Mouse (Mus musculus) intestine, embryonic 14.5 days (tissue): Measurements from ENCODE around the gene Map7d1. TPM values are rescaled to one million over a fixed set of nuclear protein-coding genes. Genes with fewer than 3 reads are reported as not detected.

ENCODE experiments used
- ATAC-seq: fragments of 200-750 bp; cut with Nextera tagmentation; replicated peaks from 2 replicates; pipeline ENCODE4 v1.8.0; 2017; ENCODE audit warnings: low read depth, moderate number of reproducible peaks, moderate TSS enrichment, moderate library complexity; ENCODE audit not compliant: low FRiP score, low TSS enrichment
- DNase-seq: peaks from one replicate; pipeline ENCODE4 v3.0.0-alpha.2; 2018; ENCODE audit warnings: low spot score
- H3K27ac ChIP-seq: fragments of 300-500 bp; sonication (generic); 2 replicates; pipeline ENCODE4 v1.5.1; 2014; ENCODE audit warnings: low read depth, mild to moderate bottlenecking, control low read depth
- H3K27me3 ChIP-seq: fragments of 300-500 bp; sonication (generic); replicated peaks from 2 replicates; pipeline ENCODE4 v1.6.1; 2014; ENCODE audit warnings: low read length, control low read depth; ENCODE audit not compliant: control insufficient read depth, insufficient read depth
- H3K36me3 ChIP-seq: fragments of 300-500 bp; sonication (generic); 2 replicates; pipeline ENCODE4 v1.6.1; 2014; ENCODE audit warnings: low read length, control low read depth; ENCODE audit not compliant: control insufficient read depth, insufficient read depth
- H3K4me1 ChIP-seq: fragments of 300-500 bp; sonication (generic); replicated peaks from 2 replicates; pipeline ENCODE4 v1.6.1; 2014; ENCODE audit warnings: low read length, control low read depth, mixed read lengths; ENCODE audit not compliant: control insufficient read depth, insufficient read depth
- H3K4me2 ChIP-seq: fragments of 300-500 bp; sonication (generic); 2 replicates; pipeline ENCODE4 v1.6.1; 2014; ENCODE audit warnings: low read length
- H3K4me3 ChIP-seq: fragments of 300-500 bp; sonication (generic); 2 replicates; pipeline ENCODE4 v1.5.1; 2014; ENCODE audit warnings: low read depth, low read length, control low read depth, mixed read lengths
- H3K9ac ChIP-seq: fragments of 300-500 bp; sonication (generic); 2 replicates; pipeline ENCODE4 v1.6.1; 2014; ENCODE audit warnings: mild to moderate bottlenecking, low read length
- H3K9me3 ChIP-seq: fragments of 300-500 bp; sonication (generic); 2 replicates; pipeline ENCODE4 v1.6.1; 2016; ENCODE audit warnings: low read length, control low read depth; ENCODE audit not compliant: control insufficient read depth
- WGBS: fragments of 180-500 bp; shearing (Covaris S2); extraction: QIAGEN DNeasy Blood & Tissue Kit; methylation state at CpG from one replicate; pipeline ENCODE4 v1.1.7; 2014; 5-methylcytosine and 5-hydroxymethylcytosine counted together
- polyA plus RNA-seq: library from polyadenylated mRNA; unstranded; fragments of >200 nt; fragmentation: Nextera tagmentation; extraction: Ambion mirVana; gene quantifications from 2 replicates; pipeline ENCODE4 v1.2.1, GENCODE M21; 2014

Gene Map7d1
- polyA plus RNA-seq, 1 experiment from 2014 or later = 38.0 TPM

- DNase-seq = no peak
- Histone ChIP-seq H3K9me3 (no peaks in the 10 kb centered on the region), H3K4me3 (no peak overlapping the region), H3K27me3 (no peaks in the 10 kb centered on the region), H3K36me3 (0 out of 2 replicates have a peak, but pooled peaks cover 5% of the 10 kb centered on the region), H3K4me1 (peaks cover 51% of the 10 kb centered on the region), H3K27ac (peak overlapping the region; percentile 96), H3K4me2 (no peak overlapping the region), H3K9ac (no peak overlapping the region)
- WGBS = 67% methylated on average over 6 of the region's 6 CpGs
- no peak for ATAC-seq
Observed at GRCm38 (mm10) chr4:126261266-126261665, 5.1 kb upstream of the Map7d1 start.

- Histone ChIP-seq H3K4me3 (peak overlapping the region; percentile 8; the same call in 1 of the 2 replicates), H3K4me1 (peaks cover 51% of the 10 kb centered on the region), H3K27ac (peak overlapping the region; percentile 96), H3K27me3 (no peaks in the 10 kb centered on the region), H3K9me3 (no peaks in the 10 kb centered on the region), H3K9ac (0 out of 2 replicates have a peak overlapping the region, but pooled peaks have one; percentile 16), H3K4me2 (peak overlapping the region; percentile 49), H3K36me3 (0 out of 2 replicates have a peak, but pooled peaks cover 5% of the 10 kb centered on the region)
- ATAC-seq = no peak
- DNase-seq = no peak
- 8% methylated on average over 10 of the region's 10 CpGs for WGBS
Observed at GRCm38 (mm10) chr4:126260520-126261201, 4.5 kb upstream of the Map7d1 start.

GRCm38 (mm10) chr4:126259523-126260160, 3.5 kb upstream of the Map7d1 start:
- no peak for ATAC-seq
- H3K4me1 ChIP-seq = peaks cover 52% of the 10 kb centered on the region
- DNase-seq = peak; percentile 81
- WGBS = 3% methylated on average over 15 of the region's 15 CpGs
- peak overlapping the region; percentile 8; the same call in 1 of the 2 replicates for H3K4me3 ChIP-seq
- H3K4me2 ChIP-seq = peak overlapping the region; percentile 49
- peak overlapping the region; percentile 25; the same call in 1 of the 2 replicates for H3K9ac ChIP-seq
- H3K36me3 ChIP-seq = 0 out of 2 replicates have a peak, but pooled peaks cover 5% of the 10 kb centered on the region
- H3K27me3 ChIP-seq = no peaks in the 10 kb centered on the region
- H3K27ac ChIP-seq = peak overlapping the region; percentile 96
- no peaks in the 10 kb centered on the region for H3K9me3 ChIP-seq

- H3K4me2 ChIP-seq = peak overlapping the region; percentile 49
- H3K27ac ChIP-seq = peak overlapping the region; percentile 96
- ATAC-seq (no peak), DNase-seq (no peak)
- H3K4me3 ChIP-seq = 0 out of 2 replicates have a peak overlapping the region, but pooled peaks have one; percentile 8
- no peaks in the 10 kb centered on the region for H3K9me3 ChIP-seq
- WGBS = 27% methylated on average over 3 of the region's 3 CpGs
- no peak overlapping the region; the same call in 1 of the 2 replicates for H3K9ac ChIP-seq
- 0 out of 2 replicates have a peak, but pooled peaks cover 4% of the 10 kb centered on the region for H3K36me3 ChIP-seq
- no peaks in the 10 kb centered on the region for H3K27me3 ChIP-seq
- peaks cover 58% of the 10 kb centered on the region for H3K4me1 ChIP-seq
Observed at GRCm38 (mm10) chr4:126259063-126259462, 2.9 kb upstream of the Map7d1 start.

GRCm38 (mm10) chr4:126256967-126257881, 1.1 kb upstream of the Map7d1 start:
- Histone ChIP-seq H3K9ac (peak overlapping the region; percentile 97), H3K4me2 (peak overlapping the region; percentile 91), H3K4me1 (peaks cover 68% of the 10 kb centered on the region), H3K4me3 (peak overlapping the region; percentile 92), H3K27me3 (no peaks in the 10 kb centered on the region), H3K9me3 (no peaks in the 10 kb centered on the region), H3K27ac (peak overlapping the region; percentile 95), H3K36me3 (no peaks in the 10 kb centered on the region)
- ATAC-seq (no peak), DNase-seq (no peak)
- 6% methylated on average over 26 of the region's 26 CpGs for WGBS

GRCm38 (mm10) chr4:126255113-126256001, 786 bp downstream of the Map7d1 start:
- no peaks in the 10 kb centered on the region for H3K36me3 ChIP-seq
- peak overlapping the region; percentile 95 for H3K27ac ChIP-seq
- no peaks in the 10 kb centered on the region for H3K27me3 ChIP-seq
- H3K9ac ChIP-seq = peak overlapping the region; percentile 97
- H3K4me2 ChIP-seq = peak overlapping the region; percentile 91
- ATAC-seq = no peak
- H3K4me3 ChIP-seq = peak overlapping the region; percentile 92
- WGBS = under 1% methylated on average over 48 of the region's 50 CpGs
- H3K9me3 ChIP-seq = no peaks in the 10 kb centered on the region
- peak; percentile 73 for DNase-seq
- H3K4me1 ChIP-seq = peaks cover 71% of the 10 kb centered on the region

GRCm38 (mm10) chr4:126254315-126255112, 1.6 kb downstream of the Map7d1 start:
- H3K9ac ChIP-seq = peak overlapping the region; percentile 97
- peaks cover 65% of the 10 kb centered on the region for H3K4me1 ChIP-seq
- no peaks in the 10 kb centered on the region for H3K36me3 ChIP-seq
- peak overlapping the region; percentile 91 for H3K4me2 ChIP-seq
- DNase-seq (no peak), ATAC-seq (no peak)
- WGBS = 19% methylated on average over 9 of the region's 9 CpGs
- H3K4me3 ChIP-seq = peak overlapping the region; percentile 92
- H3K9me3 ChIP-seq = no peaks in the 10 kb centered on the region
- peak overlapping the region; percentile 95; the same call in 1 of the 2 replicates for H3K27ac ChIP-seq
- no peaks in the 10 kb centered on the region for H3K27me3 ChIP-seq
